Mouse (Mus musculus) limb, embryonic 14.5 days (tissue): ENCODE measurements at regions not wholly inside any gene's neighbourhood (a gene's known extent, or its start where the extent isn't known, plus 50 kb on each side); places are given as distances from the start of the nearest gene placed in this dataset.

Experiments used
- ATAC-seq: fragments of 200-750 bp; cut with Nextera tagmentation; 2 replicates; pipeline ENCODE4 v1.8.0; 2017; ENCODE audit warnings: low read depth, moderate number of reproducible peaks, moderate TSS enrichment; ENCODE audit not compliant: low FRiP score
- DNase-seq: peaks from one replicate; pipeline ENCODE4 v3.0.0-alpha.2; 2015; ENCODE audit warnings: low spot score
- H3K27ac ChIP-seq: fragments of 300-500 bp; sonication (generic); replicated peaks from 2 replicates; pipeline ENCODE4 v1.5.1; 2014; ENCODE audit warnings: low read depth, mild to moderate bottlenecking, low read length, moderate library complexity, mixed read lengths
- H3K27me3 ChIP-seq: fragments of 300-500 bp; sonication (generic); 2 replicates; pipeline ENCODE4 v1.6.1; 2014; ENCODE audit warnings: low read length, mixed read lengths; ENCODE audit not compliant: control insufficient read depth, insufficient read depth
- H3K36me3 ChIP-seq: fragments of 300-500 bp; sonication (generic); 2 replicates; pipeline ENCODE4 v1.6.1; 2014; ENCODE audit warnings: mild to moderate bottlenecking, low read length, moderate library complexity, mixed read lengths; ENCODE audit not compliant: control insufficient read depth, insufficient read depth
- H3K4me1 ChIP-seq: fragments of 300-500 bp; sonication (generic); 2 replicates; pipeline ENCODE4 v1.6.1; 2014; ENCODE audit warnings: antibody characterized with exemption, low read length, mixed read lengths; ENCODE audit not compliant: control insufficient read depth, insufficient read depth
- H3K4me2 ChIP-seq: fragments of 300-500 bp; sonication (generic); replicated peaks from 2 replicates; pipeline ENCODE4 v1.6.1; 2014; ENCODE audit warnings: low read depth, mild to moderate bottlenecking, low read length, moderate library complexity; ENCODE audit not compliant: severe bottlenecking
- H3K4me3 ChIP-seq: fragments of 300-500 bp; sonication (generic); replicated peaks from 2 replicates; pipeline ENCODE4 v1.5.1; 2014; ENCODE audit warnings: low read length
- H3K9ac ChIP-seq: fragments of 300-500 bp; sonication (generic); 2 replicates; pipeline ENCODE4 v1.6.1; 2014; ENCODE audit warnings: mild to moderate bottlenecking, low read depth, low read length, moderate library complexity; ENCODE audit not compliant: severe bottlenecking
- H3K9me3 ChIP-seq: fragments of 300-500 bp; sonication (generic); 2 replicates; pipeline ENCODE4 v1.6.1; 2016; ENCODE audit warnings: low read length; ENCODE audit not compliant: control insufficient read depth
- POLR2A ChIP-seq: fragments of 200-500 bp; IDR thresholded peaks from 2 replicates; pipeline ENCODE4 v1.8.0; 2012; ENCODE audit warnings: inconsistent platforms, mild to moderate bottlenecking, moderate library complexity, borderline replicate concordance; ENCODE audit not compliant: insufficient read depth, insufficient read length; ENCODE audit errors: extremely low read depth
- WGBS: fragments of 180-500 bp; shearing (Covaris S2); extraction: QIAGEN DNeasy Blood & Tissue Kit; methylation state at CpG from one replicate; pipeline ENCODE4 v1.1.7; 2014; 5-methylcytosine and 5-hydroxymethylcytosine counted together

DNA sequence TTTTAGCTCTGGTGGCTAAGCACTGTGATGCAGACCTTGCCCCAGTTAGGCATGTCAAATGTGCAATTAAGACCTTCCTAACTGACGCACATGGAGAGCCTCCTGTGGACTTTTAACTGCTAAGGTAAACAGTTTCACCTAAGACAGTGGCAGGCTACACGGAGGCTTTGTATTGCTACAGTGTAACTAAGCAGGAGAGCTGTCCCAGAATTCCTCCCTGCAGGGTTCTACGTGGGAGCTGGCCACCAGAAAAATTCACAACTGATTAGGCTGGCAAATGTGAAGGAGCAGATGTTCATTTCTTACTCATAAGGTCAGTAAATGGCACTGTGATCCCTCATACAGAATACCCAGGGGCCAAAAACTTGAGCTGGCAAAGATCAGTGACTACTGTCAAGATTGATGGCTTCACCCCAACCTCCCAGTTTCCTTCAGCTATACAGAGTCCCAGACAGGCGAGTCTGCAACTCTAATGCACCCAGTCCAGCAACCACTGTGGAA, 165.5 kb upstream of the Ift57 start:
- no peak for DNase-seq
- H3K27ac ChIP-seq, result no peak overlapping the region; the same call in 1 of the 2 replicates
- no peaks in the 10 kb centered on the region for H3K9me3 ChIP-seq
- no peak overlapping the region for H3K4me2 ChIP-seq
- no peaks in the 10 kb centered on the region for H3K36me3 ChIP-seq
- WGBS, result 30% methylated on average over 4 of the region's 4 CpGs
- H3K27me3 ChIP-seq, result no peaks in the 10 kb centered on the region
- no peak overlapping the region for H3K4me3 ChIP-seq
- no peak for TF ChIP-seq POLR2A
- no peak; the same call in 1 of the 2 replicates for ATAC-seq
- peaks cover 3% of the 10 kb centered on the region; the same call in 1 of the 2 replicates for H3K4me1 ChIP-seq
- no peak overlapping the region for H3K9ac ChIP-seq

GRCm38 (mm10) chr16:49550231-49550630, 148.8 kb upstream of the Ift57 start:
- H3K9ac ChIP-seq, result no peak overlapping the region
- no peak overlapping the region for H3K27ac ChIP-seq
- H3K4me1 ChIP-seq, result no peaks in the 10 kb centered on the region
- H3K4me3 ChIP-seq, result no peak overlapping the region
- no peak overlapping the region for H3K4me2 ChIP-seq
- H3K36me3 ChIP-seq, result no peaks in the 10 kb centered on the region
- TF ChIP-seq POLR2A, result no peak
- H3K27me3 ChIP-seq, result no peaks in the 10 kb centered on the region
- WGBS, result 68% methylated on average over 3 of the region's 3 CpGs
- no peaks in the 10 kb centered on the region for H3K9me3 ChIP-seq
- ATAC-seq (no peak), DNase-seq (no peak)

- Histone ChIP-seq H3K27ac (no peak overlapping the region), H3K4me2 (no peak overlapping the region), H3K9me3 (no peaks in the 10 kb centered on the region), H3K4me3 (no peak overlapping the region), H3K9ac (no peak overlapping the region), H3K27me3 (no peaks in the 10 kb centered on the region), H3K4me1 (no peaks in the 10 kb centered on the region), H3K36me3 (no peaks in the 10 kb centered on the region)
- ATAC-seq, result no peak
- no peak for TF ChIP-seq POLR2A
- 82% methylated on average over 2 of the region's 2 CpGs for WGBS
- no peak for DNase-seq
Observed at GRCm38 (mm10) chr16:49570031-49570430, 129.0 kb upstream of the Ift57 start.

DNA sequence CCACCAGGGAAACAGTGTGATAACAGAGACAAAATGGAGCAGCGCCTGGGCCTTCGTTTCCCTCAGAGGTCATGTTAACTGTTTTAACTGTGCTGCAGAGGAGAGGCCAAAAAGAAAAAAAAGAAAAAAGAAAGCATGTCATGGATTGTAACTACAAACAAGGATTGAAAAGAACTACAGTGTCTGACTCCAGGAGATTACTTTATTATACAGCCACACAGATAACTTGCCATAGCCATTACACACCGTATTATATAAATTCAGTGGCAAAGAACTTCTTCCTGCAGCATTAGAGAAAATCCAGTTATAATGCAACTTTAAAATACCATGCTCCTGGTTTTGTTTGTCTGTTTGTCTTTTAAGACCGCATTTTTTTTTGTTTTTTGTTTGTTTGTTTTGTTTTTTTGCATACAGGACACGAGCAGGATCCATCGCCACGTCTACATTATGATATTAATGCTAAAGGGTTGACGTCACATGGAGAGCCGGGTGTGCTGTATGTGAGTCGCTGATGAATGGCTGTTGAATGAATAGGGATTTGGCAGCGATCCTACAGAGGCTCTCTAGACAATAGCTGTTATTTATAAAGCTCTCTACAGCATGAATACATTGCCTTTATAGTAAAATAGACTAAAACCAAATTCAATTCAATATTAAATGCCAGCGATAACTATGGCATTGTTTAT, 126.4 kb upstream of the Ift57 start:
- no peak for ATAC-seq
- no peak for TF ChIP-seq POLR2A
- Histone ChIP-seq H3K9me3 (no peaks in the 10 kb centered on the region), H3K4me2 (no peak overlapping the region), H3K9ac (no peak overlapping the region), H3K4me1 (no peaks in the 10 kb centered on the region), H3K27ac (no peak overlapping the region), H3K27me3 (no peaks in the 10 kb centered on the region), H3K36me3 (no peaks in the 10 kb centered on the region), H3K4me3 (no peak overlapping the region)
- peak; percentile 61 for DNase-seq
- WGBS, result 80% methylated on average over 12 of the region's 12 CpGs

- Histone ChIP-seq H3K9me3 (no peaks in the 10 kb centered on the region), H3K4me1 (no peaks in the 10 kb centered on the region), H3K4me3 (no peak overlapping the region), H3K36me3 (no peaks in the 10 kb centered on the region), H3K4me2 (no peak overlapping the region), H3K27ac (no peak overlapping the region), H3K27me3 (no peaks in the 10 kb centered on the region), H3K9ac (no peak overlapping the region)
- ATAC-seq, result no peak
- DNase-seq, result no peak
- whole genome bisulfite sequencing, result 90% methylated on average over 3 of the region's 3 CpGs
- no peak for TF ChIP-seq POLR2A
Observed at GRCm38 (mm10) chr16:49573171-49573517, 125.9 kb upstream of the Ift57 start.
